Mouse (Mus musculus) kidney, adult 8-10 months (tissue): ENCODE data around the gene Tmem178b.

Experiments
- DNase-seq, 2 experiments: peaks; one replicate each; pipeline ENCODE4 v3.0.0; 2022

Tmem178b gene

GRCm38 (mm10) chr6:39872901-39873591 is at the start of gene Tmem178b:
Tmem178b (plus strand) TSS chr6:39873271.
- DNase-seq: peak in 1 of 2 experiments; percentile 8

GRCm38 (mm10) chr6:39828736-39829135 is 44.3 kb upstream of the Tmem178b start:
- DNase-seq: no peak

- DNase-seq: no peak
These were observed 29.3 kb upstream of the Tmem178b start for GRCm38 (mm10) chr6:39843698-39844342.

- no peak for DNase-seq
These were observed 25.5 kb upstream of the Tmem178b start for GRCm38 (mm10) chr6:39847538-39847937.

GRCm38 (mm10) chr6:39848766-39849165 is 24.3 kb upstream of the Tmem178b start:
- no peak for DNase-seq

- no peak for DNase-seq
These were observed 23.4 kb upstream of the Tmem178b start for GRCm38 (mm10) chr6:39849667-39850066.

- peak in 1 of 2 experiments; percentile 18 for DNase-seq
These were observed 2.6 kb upstream of the Tmem178b start for GRCm38 (mm10) chr6:39870271-39871135.

GRCm38 (mm10) chr6:39871381-39872305 is 1.4 kb upstream of the Tmem178b start:
- DNase-seq: peak; percentile 23 to 50

- peak in 1 of 2 experiments; percentile 1 for DNase-seq
These were observed 668 bp upstream of the Tmem178b start for GRCm38 (mm10) chr6:39872306-39872900.

GRCm38 (mm10) chr6:39875186-39875585 is 2.1 kb downstream of the Tmem178b start:
- DNase-seq: no peak

GRCm38 (mm10) chr6:39876444-39876843 is 3.4 kb downstream of the Tmem178b start:
- no peak for DNase-seq

- DNase-seq: no peak
These were observed 17.7 kb downstream of the Tmem178b start for GRCm38 (mm10) chr6:39890811-39891210.

- DNase-seq: no peak
These were observed 23.4 kb downstream of the Tmem178b start for GRCm38 (mm10) chr6:39896500-39896899.

GRCm38 (mm10) chr6:39899231-39899630 is 26.2 kb downstream of the Tmem178b start:
- peak in 1 of 2 experiments; percentile 15 for DNase-seq

GRCm38 (mm10) chr6:39903220-39903773 is 30.2 kb downstream of the Tmem178b start:
- no peak for DNase-seq

- no peak for DNase-seq
These were observed 30.8 kb downstream of the Tmem178b start for GRCm38 (mm10) chr6:39903845-39904244.

- no peak for DNase-seq
These were observed 41.9 kb downstream of the Tmem178b start for GRCm38 (mm10) chr6:39914956-39915355.

- no peak for DNase-seq
These were observed 42.7 kb downstream of the Tmem178b start for GRCm38 (mm10) chr6:39915636-39916281.

GRCm38 (mm10) chr6:39916514-39916913 is 43.4 kb downstream of the Tmem178b start:
- DNase-seq: no peak

- no peak for DNase-seq
These were observed 44.2 kb downstream of the Tmem178b start for GRCm38 (mm10) chr6:39917242-39917641.

- no peak for DNase-seq
These were observed 44.7 kb downstream of the Tmem178b start for GRCm38 (mm10) chr6:39917729-39918128.
